Mouse (Mus musculus): ENCODE measurements around the gene Rap1gap.

The Rap1gap gene

DNA sequence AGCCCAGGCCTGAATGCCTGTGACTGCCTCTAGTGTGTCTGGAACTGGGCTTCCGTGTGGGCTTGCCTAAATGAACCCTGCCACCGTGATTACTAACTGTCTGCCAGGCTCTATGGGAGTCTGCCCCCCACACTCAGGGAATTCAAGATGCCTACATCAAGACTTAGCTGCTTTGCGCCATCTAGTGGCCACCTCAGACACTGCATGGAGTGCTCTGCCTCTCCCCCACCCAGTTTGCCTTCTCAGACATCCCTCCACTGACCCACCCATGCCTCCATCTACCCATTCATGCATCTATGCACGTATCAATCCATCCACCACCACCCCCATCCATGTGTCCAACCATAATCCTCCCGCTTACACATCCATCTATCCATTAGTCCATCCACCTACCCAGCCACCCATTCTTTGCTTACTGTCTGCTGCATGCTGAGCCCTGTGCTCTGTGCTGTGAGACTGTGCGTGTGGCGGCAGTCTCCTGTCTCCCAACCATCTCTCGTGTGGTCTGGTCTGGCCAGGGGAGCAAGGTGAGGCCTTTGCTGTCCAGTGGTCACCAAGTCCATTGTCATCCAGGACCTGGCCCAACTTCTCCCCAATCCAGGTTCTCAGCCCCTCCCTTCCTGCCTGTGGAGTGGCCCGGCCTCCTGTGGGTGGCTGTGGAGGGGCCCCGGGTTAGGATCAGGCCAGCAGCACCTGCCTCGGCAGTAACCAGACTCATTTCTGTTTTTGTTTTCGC, 58.3 kb downstream of the Rap1gap start:
- DNase-seq (ENCODE audit: low read depth, low spot score) = peak; percentile 78

DNA sequence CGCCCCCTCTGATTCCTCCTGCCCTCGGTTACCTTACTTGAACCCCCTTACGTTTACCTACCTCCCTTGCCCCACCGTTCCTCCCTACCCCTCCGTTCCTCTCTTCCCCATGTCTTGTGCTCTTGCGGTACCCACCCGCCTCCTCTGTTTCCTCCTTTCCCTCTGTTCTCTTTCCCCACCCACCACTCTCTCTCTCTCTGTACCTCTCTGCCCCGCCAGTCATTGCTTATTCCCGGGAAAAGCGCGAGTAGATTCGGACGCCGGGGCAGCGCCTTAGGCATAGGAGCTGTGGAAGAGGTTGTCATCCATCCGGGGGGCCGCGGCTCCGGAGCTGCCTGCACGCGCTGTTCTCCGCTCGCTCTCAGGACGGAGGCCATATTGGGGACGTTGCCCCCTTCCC, 59.0 kb downstream of the Rap1gap start:
- DNase-seq (ENCODE audit: low read depth, low spot score) = no peak

DNA sequence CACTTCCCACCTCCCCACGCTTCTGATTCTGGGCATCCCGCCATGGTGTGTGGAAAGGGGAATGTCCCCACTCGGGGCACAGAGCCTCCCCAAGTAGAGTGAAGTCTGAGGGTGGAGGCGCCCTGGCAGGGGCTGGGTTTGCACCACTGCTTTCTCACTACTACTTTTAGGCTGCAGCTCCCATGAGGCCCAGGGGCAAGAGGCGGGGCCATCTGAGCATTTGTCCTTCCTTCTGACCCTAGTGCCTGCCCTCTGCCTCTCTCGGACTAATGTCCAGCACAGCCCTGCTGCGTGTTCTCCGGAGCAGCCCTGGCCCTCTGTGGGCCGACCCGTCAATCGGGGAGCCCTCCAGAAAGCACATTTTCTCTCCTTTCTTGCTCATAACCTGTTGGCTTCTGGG, 59.7 kb downstream of the Rap1gap start:
- DNase-seq (ENCODE audit: low read depth, low spot score) = no peak

DNA sequence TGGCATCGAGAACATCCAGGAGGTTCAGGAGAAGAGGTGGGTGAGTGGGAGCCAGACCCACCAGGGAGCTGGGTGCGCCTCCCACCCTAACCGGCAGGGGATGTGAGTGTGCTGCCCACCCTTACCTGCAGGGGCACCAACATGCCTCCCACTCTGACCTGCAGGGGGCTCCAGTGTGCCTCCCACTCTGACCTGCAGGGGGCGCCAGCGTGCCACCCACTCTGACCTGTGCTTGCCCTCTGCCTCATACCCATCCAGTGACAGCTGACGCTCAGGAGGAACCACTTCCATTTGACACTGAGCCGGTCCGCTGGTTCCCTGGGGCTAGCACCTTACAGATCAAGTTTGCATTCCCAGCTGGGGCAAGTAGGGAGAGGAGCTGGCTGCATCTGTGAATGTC, 60.2 kb downstream of the Rap1gap start:
- peak; percentile 74 for DNase-seq (ENCODE audit: low read depth, low spot score)

DNA sequence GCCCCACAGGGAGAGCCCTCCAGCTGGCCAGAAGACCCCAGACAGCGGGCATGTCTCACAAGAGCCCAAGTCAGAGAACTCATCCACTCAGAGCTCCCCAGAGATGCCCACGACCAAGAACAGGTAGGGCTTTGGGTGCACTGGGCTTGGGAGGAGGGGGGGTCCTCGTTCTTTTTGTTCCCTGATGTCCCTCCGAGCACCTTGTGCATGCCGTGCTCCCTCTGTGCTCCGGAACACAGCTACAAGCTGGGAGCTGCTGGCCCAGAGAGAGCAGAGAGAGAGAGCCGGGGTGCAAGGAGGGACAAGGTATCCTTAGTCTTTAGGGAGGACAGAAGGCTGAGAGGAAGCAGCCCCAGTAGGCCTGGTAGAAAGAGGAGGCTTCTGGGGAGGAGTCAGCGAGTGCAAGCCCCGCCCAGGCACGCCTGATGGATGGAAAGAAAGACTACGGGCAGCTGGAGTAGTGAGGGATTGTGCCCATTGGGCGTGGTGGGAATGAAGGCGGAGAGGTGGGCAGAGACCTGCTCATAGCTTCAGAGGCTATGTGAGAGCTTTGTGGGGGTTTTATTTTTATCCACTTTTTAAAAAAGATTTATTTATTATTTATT, 61.1 kb downstream of the Rap1gap start:
- no peak for DNase-seq (ENCODE audit: low read depth, low spot score)

DNA sequence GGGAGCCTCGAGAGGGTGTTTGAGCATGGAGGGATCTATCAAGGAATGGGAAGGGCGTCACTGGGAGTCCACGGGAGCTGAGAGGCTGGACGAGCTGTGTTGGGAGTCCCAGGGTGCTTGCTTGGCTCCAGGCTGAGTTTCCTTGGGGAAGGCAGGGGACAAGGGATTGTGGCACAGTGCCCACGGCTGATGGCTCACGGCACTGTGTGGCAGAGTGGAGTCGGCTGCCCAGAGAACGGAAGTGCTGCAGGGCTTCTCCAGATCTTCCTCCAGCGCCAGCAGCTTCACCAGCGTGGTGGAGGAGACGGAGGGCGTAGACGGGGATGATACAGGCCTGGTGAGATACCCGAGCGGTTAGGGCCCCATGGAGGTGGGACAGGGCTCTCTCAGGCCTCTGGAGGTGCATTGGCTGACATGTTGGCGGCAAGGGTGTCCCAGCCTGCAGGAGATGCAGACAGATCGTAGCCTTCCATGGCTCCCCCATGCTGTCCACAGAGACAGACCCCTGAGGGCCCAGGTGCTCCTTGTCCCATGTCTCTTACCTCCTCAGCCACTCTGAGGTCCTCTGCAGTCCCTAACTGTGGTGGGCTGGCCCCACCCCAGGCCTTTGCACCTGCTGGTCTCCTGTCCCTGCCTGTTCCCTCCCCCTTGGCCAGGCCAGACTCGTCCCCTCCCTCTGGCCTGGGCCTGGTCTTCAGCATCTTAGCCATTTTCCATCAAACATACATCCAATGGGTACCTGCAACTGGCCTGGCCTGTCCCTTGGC, 62.4 kb downstream of the Rap1gap start:
- DNase-seq (ENCODE audit: low read depth, low spot score) = no peak

DNA sequence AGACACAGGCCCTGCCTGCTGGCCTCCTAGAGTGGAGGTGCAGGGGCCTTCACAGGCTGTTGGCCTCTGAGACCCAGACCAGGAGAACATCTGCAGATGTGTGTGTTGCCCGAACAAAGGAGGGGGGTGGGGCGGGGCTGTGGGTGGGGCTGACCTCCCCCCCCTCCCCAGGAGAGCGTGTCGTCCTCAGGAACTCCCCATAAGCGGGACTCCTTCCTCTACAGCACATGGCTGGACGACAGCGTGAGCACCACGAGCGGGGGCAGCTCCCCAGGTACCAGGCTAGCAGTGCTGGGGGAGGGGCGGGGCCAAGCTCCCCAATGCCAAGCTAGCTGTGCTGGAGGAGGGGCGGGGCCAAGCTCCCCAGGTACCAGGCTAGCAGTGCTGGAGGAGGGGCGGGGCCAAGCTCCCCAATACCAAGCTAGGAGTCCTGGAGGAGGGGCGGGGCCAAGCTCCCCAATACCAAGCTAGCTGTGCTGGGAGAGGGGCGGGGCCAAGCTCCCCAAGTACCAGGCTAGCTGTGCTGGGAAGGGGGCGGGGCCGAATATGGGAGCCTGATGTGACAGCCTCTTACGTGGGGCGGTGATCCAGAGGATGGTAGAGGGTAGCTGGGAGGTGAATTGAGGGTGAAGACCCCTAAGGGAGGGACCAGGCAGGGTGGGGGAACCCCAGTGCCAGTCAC, 63.1 kb downstream of the Rap1gap start:
- DNase-seq (ENCODE audit: low read depth, low spot score) = peak; percentile 94

DNA sequence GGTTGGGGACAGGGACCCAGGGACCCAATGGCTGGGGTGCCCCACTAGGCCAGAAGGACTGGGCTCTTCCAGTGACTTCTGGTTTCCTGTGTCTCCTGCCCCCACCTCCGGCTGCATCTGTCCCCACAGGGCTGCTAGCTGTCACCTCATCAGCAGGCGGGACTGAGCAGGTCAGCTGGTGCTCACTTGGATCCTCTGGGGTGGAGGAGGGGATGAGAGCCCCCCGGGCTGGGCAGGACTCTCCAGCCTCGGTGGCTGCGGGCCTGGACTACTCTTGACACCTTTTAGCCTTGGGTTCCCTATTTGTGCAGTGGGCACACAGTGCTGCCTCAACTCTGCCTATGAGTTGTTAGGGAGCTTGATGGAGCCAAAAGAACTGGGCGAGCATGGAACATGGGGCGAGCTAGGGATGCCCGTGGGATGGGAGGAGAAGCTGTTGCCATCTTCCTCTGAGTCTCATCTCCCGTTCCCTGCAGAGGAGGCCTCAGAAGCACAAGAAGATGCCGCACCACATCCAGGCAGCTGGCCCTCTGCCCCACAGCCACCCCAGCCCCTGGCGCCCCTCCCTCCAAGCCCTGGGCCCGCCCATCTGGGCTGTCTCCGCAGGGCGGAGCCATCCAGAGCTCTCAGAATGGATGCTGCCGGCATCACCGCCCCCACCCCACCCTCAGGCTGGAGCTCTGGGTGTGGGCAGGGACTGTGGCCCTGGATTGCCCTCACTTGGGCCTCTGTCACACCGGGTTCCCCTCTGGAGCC, 64.1 kb downstream of the Rap1gap start:
- peak; percentile 66 for DNase-seq (ENCODE audit: low read depth, low spot score)

DNA sequence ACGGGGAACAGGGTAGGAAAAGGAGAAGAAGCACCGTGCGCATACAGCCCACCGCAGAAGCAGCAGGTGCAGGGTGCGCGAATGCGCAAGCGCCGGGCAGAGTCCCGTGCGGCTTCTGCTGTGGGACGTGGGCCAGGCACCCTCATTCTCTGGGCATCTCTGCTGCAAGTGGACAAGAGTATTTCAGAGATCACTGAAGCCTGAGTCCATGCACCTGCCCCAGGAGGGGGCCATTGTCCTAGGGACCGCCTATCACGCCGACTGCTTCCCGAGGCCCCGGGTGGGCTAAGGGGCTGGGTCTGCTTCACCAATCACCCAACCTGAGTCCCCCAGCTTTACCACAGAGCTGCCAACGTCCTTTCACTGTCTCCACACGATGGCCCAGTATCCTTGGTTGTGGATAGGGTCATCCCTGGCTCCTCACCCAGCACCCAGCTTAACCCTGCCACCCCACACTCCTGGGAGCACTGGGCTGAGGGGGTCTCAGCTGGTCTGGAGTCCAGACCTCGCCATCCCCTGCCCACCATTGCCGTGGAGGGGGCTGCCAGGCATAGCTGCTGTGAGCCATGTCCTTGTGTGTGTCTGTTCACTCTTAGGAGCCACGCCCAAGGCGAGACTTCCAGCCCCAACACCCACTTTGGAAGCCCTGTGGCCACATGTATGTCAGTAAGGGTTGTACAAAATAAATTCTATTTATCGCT, 64.8 kb downstream of the Rap1gap start:
- no peak for DNase-seq (ENCODE audit: low read depth, low spot score)

DNA sequence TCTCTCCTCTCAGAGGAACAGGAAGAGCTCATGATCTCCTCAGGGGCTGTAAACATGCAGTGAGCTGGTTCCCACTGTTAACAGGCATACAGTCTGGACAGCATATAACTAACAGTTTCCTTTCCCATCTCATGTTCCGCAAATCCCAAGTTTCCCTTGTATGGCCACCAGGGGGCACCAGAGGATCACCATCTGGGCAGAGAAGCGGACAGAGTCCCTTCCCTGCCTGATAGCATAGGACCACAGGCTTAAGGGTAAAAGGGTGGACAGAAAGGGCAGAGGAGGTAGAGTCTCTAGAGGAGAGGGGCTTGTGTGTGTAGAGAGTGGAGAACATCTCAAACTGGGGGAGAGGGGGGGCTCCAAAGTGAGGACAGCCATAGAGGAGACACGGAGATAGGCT, 65.6 kb downstream of the Rap1gap start:
- peak; percentile 87 for DNase-seq (ENCODE audit: low read depth, low spot score)

DNA sequence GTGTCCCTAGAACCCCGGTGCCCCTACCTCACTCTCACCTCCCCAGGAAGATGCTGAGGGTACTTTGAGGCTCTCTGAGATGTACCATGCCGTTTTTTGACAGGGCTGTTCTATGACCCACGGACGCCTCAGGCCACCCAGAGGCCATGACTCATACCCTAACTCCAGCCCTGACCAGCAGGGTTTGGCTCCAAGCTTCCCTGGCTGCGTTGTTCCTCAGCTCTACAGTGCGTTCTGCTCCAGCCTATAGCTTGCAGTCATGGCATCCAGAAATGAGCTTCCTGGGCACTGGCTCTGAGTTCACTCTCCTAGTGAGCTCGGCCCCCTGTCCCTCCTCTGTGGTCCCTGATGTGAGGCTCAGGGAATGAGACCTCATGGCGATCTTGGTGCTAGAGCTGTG, 66.2 kb downstream of the Rap1gap start:
- DNase-seq (ENCODE audit: low read depth, low spot score) = no peak

DNA sequence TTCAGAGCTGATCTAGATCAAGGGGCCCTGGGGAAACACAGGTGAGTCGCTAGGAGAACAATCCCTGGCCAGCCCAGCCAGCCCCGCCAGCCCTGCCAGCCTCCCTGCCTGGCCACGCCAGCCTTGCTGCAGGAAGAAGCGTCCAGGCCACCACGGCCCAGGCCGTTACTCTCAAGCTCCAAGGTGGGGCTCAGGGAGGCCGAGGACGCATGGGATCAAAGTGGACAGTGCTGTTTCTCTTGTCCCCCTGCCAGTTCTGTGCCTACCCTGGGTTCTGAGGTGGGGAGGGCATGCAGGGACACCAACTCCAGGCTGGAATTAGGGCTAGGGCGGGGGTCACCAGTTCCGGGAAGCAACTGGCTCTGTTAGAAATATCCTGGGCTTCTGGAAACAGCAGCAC, 67.4 kb downstream of the Rap1gap start:
- DNase-seq (ENCODE audit: low read depth, low spot score) = no peak

DNA sequence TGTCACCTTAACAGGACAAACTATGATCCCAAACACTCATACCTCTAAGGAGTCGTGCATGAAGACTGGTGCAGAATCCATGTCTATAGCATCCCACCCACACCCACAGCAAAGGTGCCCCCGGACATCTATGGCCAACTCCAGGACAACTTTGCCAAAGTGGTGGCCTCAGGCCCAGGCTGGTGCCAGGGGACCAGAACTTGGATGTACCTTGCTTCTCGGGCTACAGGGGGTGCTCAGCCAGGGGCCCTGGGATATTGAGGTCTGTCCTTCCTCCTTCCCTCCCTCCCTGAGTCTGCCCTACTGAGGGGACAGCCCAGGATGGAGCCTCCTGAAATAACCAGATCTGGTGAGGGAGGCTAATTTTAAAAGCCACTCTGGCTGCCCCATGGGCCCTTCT, 67.8 kb downstream of the Rap1gap start:
- DNase-seq (ENCODE audit: low read depth, low spot score) = no peak

DNA sequence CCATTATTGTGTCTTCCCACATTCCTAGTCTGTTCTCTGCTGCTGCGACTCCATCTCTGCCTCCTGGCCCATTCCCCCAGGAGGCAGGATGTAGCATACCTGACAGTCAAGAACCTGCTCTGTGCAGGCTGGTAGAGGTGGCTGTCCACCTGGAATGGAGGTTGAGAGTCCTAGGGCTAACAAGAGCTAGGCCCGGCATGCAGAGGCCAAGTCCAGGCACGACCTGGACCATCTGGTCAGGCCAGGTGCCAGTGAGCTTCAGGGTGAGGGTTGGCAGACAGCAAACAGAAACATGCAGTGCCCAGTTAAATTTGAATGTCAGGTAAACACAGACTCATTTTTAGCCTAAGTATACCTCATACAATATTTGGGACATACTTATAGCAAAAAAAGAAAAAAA, 68.4 kb downstream of the Rap1gap start:
- no peak for DNase-seq (ENCODE audit: low read depth, low spot score)

DNA sequence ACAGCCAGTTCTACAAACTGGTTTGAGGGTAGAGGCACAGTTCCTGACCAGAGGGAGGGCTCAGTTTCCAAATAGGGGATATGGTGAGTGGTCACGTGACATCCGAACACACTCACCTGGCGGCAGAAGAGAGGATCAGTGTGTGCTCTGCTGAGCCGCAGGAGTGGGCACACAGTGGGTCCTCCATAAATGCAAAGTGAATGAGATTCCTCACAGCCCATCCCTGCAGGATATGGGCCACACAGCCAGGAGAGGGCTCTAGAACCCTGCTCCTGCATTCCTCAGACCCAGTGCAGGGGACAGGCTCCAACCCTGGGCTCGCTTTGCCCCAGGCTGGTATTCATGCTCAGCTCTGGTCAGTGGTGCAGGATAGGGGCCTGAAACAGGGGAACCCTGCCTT, 68.9 kb downstream of the Rap1gap start:
- no peak for DNase-seq (ENCODE audit: low read depth, low spot score)

DNA sequence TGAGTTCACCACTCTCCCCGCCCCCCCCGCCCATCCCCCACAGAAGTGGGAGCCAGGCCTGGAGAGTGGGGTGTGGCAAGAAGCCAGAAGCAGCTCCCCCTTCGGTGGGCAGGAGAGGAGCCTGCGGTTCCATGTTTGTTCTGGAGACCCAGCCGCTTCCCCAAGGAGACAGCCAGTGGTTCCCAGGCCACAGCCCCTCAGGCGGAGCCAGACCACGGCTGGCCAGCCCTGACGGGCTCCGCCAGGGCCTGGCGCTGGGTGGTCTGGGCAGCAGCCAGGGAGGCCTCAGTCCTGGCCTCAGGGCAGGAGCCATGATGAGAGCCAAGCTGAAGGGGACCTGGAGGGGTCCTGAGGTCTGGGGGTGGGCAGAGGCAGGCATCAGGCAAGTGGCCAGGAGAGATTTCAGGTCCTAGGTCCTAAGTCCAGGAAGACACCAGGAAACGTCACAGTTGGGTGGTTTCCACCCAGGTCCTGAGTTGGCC, 71.7 kb downstream of the Rap1gap start:
- no peak for DNase-seq (ENCODE audit: low read depth, low spot score)

DNA sequence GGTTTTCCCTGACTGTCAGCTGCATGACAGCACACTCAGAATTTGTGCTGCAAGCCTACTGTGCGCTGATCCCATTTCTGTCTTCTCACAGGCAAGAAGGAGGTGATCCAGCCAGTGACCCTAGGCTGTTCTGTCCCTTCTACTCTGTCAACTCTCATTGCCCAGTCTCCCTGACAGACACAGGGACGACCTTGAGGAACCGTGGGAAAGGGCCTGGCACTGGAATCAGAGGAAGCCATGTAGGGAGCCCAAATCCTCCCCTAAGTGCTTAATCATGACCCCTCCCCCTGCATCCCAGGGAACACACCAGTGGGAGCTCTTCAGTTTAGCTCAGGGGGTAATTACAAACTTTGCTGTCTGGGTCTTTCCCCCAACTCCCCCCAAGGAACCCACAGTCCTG, 73.2 kb downstream of the Rap1gap start:
- no peak for DNase-seq (ENCODE audit: low read depth, low spot score)

DNA sequence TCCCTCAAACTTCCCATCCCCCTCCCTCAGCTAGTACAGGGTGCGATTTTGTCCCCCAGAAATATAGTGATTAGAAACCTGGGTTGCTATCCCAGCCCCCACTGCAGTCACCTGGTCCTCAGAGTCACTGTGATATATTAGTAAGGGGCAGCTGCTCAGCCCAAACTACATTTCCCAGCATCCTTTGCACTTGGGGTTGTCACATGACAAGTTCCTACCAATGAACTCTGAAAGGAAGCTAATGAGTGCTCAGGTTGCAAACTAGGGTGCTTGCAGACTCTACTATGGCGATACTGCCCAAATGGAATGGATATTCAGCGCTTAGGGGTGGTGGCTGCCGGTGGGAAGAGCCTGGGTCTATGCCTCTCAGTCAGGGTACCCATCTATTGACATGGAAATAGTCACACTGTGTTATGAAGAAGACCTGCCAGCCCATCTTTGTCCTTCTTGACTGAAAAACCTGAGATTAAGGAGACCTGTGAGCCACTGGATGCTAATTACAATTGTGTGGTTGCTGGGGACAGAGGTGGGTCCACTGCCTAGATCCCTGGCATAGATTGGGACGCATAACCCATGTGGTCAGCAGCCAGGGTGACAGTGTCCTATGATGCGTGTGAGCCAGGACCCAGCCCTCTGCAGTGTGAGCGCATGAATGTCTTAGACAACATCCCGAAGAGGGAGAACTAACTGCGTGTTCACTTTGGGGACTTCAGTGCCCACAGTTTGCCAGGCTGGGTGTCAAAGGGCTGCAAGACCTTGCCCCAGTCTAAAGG, 74.8 kb downstream of the Rap1gap start:
- peak; percentile 85 for DNase-seq (ENCODE audit: low read depth, low spot score)

DNA sequence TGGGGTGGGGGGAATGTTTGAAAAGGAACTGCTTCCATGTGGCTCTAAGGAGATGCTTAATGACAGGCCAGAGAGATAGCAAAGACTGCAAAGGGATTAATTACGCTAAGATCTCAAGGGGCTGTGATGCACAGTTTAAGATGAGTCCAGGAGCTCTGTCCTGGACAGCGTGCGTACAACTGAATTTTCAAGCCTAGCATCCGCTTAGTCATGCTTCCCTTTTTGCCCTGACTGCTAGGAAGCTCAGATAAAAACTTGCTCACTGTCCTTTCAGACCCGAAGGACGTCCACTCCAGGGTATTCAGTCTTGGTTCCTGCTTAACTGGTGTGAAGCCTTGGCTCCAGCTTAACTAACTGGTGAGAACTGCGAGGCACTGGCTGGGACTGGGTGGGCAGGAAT, 75.8 kb downstream of the Rap1gap start:
- DNase-seq (ENCODE audit: low read depth, low spot score) = no peak

DNA sequence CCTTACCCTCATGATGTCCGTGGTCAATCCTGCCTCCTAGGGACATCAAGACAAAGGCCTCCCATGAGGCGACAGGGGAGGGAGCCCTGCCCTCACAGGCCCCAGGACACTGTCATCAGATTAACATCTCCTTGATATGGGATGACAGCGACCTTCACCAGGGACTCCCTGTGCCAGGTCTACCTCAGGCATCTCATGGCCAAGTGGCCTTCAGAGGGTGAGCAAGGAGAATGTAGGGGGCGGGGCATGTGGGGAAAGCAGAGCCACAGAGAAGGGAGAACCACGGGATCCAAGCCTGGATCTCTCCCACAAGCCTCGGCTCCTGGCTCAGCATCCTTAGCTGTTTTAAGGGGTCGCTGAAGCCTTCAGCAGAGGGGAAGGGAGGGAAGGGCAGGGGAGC, 79.3 kb downstream of the Rap1gap start:
- no peak for DNase-seq (ENCODE audit: low read depth, low spot score)

All from ES-CJ7 (cell line).